Mouse (Mus musculus) gastrocnemius, adult 8-10 months (tissue): ENCODE results near the gene Olfr482. TPM values are rescaled to one million over a fixed set of nuclear protein-coding genes. Genes with fewer than 3 reads are reported as not detected.

ENCODE experiments used
- DNase-seq, 2 experiments: peaks; one replicate each; pipeline ENCODE4 v3.0.0; 2022; ENCODE audit warnings: low spot score in 2 of 2
- total RNA-seq, 4 experiments: library from RNA; stranded (reverse); gene quantifications; 2 replicates each; pipeline ENCODE4 v1.2.4; 2022

Gene Olfr482
- under 1 TPM; 0.46 to 0.88 (median 0.60) TPM for total RNA-seq

- no peak for DNase-seq
These were observed at the start of gene Olfr482 for GRCm38 (mm10) chr7:108097486-108097885. TSS of gene Olfr482 (minus strand) at chr7:108097586.

GRCm38 (mm10) chr7:108127349-108127748 is 30.0 kb upstream of the Olfr482 start, which contains the start of gene Olfr484:
TSS of gene Olfr484 (minus strand) at chr7:108127449.
- no peak for DNase-seq

- no peak for DNase-seq
These were observed 24.0 kb upstream of the Olfr482 start for GRCm38 (mm10) chr7:108121416-108121815.

GRCm38 (mm10) chr7:108120681-108121080 is 23.3 kb upstream of the Olfr482 start:
- no peak for DNase-seq

GRCm38 (mm10) chr7:108100549-108100948 is 3.2 kb upstream of the Olfr482 start, which contains the start of gene Olfr483:
TSS of gene Olfr483 (plus strand) at chr7:108100849.
- no peak for DNase-seq

- no peak for DNase-seq
These were observed 17.8 kb downstream of the Olfr482 start, which contains the start of gene Olfr481 for GRCm38 (mm10) chr7:108079555-108079954. TSS of gene Olfr481 (plus strand) at chr7:108079855.

GRCm38 (mm10) chr7:108067246-108067645 is 30.1 kb downstream of the Olfr482 start, which contains the start of gene Olfr480:
TSS of gene Olfr480 (minus strand) at chr7:108067346.
- no peak for DNase-seq

- no peak for DNase-seq
These were observed 47.0 kb downstream of the Olfr482 start, which contains the start of gene Olfr479 for GRCm38 (mm10) chr7:108050393-108050792. TSS of gene Olfr479 (plus strand) at chr7:108050693.

Other genes with a start within 250 kb of the Olfr482 start
- gene Olfr472, start 199.7 kb downstream of the Olfr482 start, total RNA-seq: not detected
- not detected for gene Olfr473, start 167.1 kb downstream of the Olfr482 start, total RNA-seq
- not detected for gene Olfr474, start 142.9 kb downstream of the Olfr482 start, total RNA-seq
- not detected for gene Olfr476, start 132.8 kb downstream of the Olfr482 start, total RNA-seq
- not detected for gene Olfr477, start 110.9 kb downstream of the Olfr482 start, total RNA-seq
- not detected for gene Olfr478, start 63.6 kb downstream of the Olfr482 start, total RNA-seq
- gene Olfr479, start 46.9 kb downstream of the Olfr482 start, total RNA-seq: not detected
- not detected for gene Olfr480, start 30.2 kb downstream of the Olfr482 start, total RNA-seq
- not detected for gene Olfr481, start 17.7 kb downstream of the Olfr482 start, total RNA-seq
- not detected for gene Olfr483, start 3.3 kb upstream of the Olfr482 start, total RNA-seq
- not detected for gene Olfr484, start 29.9 kb upstream of the Olfr482 start, total RNA-seq
- not detected for gene Olfr485, start 62.3 kb upstream of the Olfr482 start, total RNA-seq
- gene Olfr486, start 75.2 kb upstream of the Olfr482 start, total RNA-seq: not detected
- not detected for gene Olfr487, start 117.0 kb upstream of the Olfr482 start, total RNA-seq
- gene Olfr488, start 160.8 kb upstream of the Olfr482 start, total RNA-seq: not detected
- not detected for gene Olfr490, start 191.3 kb upstream of the Olfr482 start, total RNA-seq
- not detected for gene Olfr491, start 215.9 kb upstream of the Olfr482 start, total RNA-seq
- not detected for gene Olfr492, start 226.1 kb upstream of the Olfr482 start, total RNA-seq
- not detected for gene Olfr493, start 249.4 kb upstream of the Olfr482 start, total RNA-seq